Mouse (Mus musculus): ENCODE measurements around the gene Chaf1b. TPM values are rescaled to one million over a fixed set of nuclear protein-coding genes. Genes with fewer than 3 reads are reported as not detected.

The Chaf1b gene
- total RNA-seq (2021) = under 1 TPM; 0.90 to 0.97 TPM
- long read RNA-seq, experiment 1, partial matches to known transcripts = 0 of 2 reads
- long read RNA-seq, experiment 1, other reads (novel, unspliced or antisense) = 0 of 2 reads
- long read RNA-seq, experiment 2, partial matches to known transcripts = 1 of 2 reads
- long read RNA-seq, experiment 2, other reads (novel, unspliced or antisense) = 0 of 2 reads

- DNase-seq (ENCODE audit: low spot score in 2 of 2) = peak; percentile 94 to 98
- intact Hi-C loops (cut with DNase I) = no loop called here
Observed at GRCm38 (mm10) chr16:93883423-93884085, at the start of gene Chaf1b. Gene Chaf1b, plus strand, starts transcription at chr16:93883901.

- intact Hi-C loops (cut with DNase I) = no loop called here
- no peak for DNase-seq (ENCODE audit: low spot score in 2 of 2)
Observed at GRCm38 (mm10) chr16:93834076-93834475, 49.6 kb upstream of the Chaf1b start.

- intact Hi-C loops (cut with DNase I) = no loop called here
- no peak for DNase-seq (ENCODE audit: low spot score in 2 of 2)
Observed at GRCm38 (mm10) chr16:93839049-93839448, 44.7 kb upstream of the Chaf1b start.

GRCm38 (mm10) chr16:93850527-93850926 is 33.2 kb upstream of the Chaf1b start:
- intact Hi-C loops (cut with DNase I) = no loop called here
- DNase-seq (ENCODE audit: low spot score in 2 of 2) = no peak

GRCm38 (mm10) chr16:93859967-93860366 is 23.7 kb upstream of the Chaf1b start:
- intact Hi-C loops (cut with DNase I) = no loop called here

GRCm38 (mm10) chr16:93860686-93861085 is 23.0 kb upstream of the Chaf1b start:
- intact Hi-C loops (cut with DNase I) = no loop called here
- no peak for DNase-seq (ENCODE audit: low spot score in 2 of 2)

More at GRCm38 (mm10) chr16:93859967-93860366, 23.7 kb upstream of the Chaf1b start:
- no peak for DNase-seq (ENCODE audit: low spot score in 2 of 2)

GRCm38 (mm10) chr16:93874841-93875240 is 8.9 kb upstream of the Chaf1b start:
- intact Hi-C loops (cut with DNase I) = no loop called here
- no peak for DNase-seq (ENCODE audit: low spot score in 2 of 2)

GRCm38 (mm10) chr16:93877612-93878380 is 5.9 kb upstream of the Chaf1b start:
- DNase-seq (ENCODE audit: low spot score in 2 of 2) = no peak
- intact Hi-C loops (cut with DNase I) = no loop called here

- DNase-seq (ENCODE audit: low spot score in 2 of 2) = no peak
- intact Hi-C loops (cut with DNase I) = no loop called here
Observed at GRCm38 (mm10) chr16:93884086-93884721, 503 bp downstream of the Chaf1b start.

GRCm38 (mm10) chr16:93884722-93885113 is 1.0 kb downstream of the Chaf1b start:
- DNase-seq (ENCODE audit: low spot score in 2 of 2) = no peak
- intact Hi-C loops (cut with DNase I) = no loop called here

GRCm38 (mm10) chr16:93888481-93888880 is 4.8 kb downstream of the Chaf1b start:
- intact Hi-C loops (cut with DNase I) = no loop called here
- DNase-seq (ENCODE audit: low spot score in 2 of 2) = no peak

GRCm38 (mm10) chr16:93890948-93891604 is 7.4 kb downstream of the Chaf1b start:
- no peak for DNase-seq (ENCODE audit: low spot score in 2 of 2)
- intact Hi-C loops (cut with DNase I) = no loop called here

- intact Hi-C loops (cut with DNase I) = no loop called here
- DNase-seq (ENCODE audit: low spot score in 2 of 2) = peak in 1 of 2 experiments; percentile 70
Observed at GRCm38 (mm10) chr16:93893285-93893684, 9.6 kb downstream of the Chaf1b start.

- intact Hi-C loops (cut with DNase I) = no loop called here
- no peak for DNase-seq (ENCODE audit: low spot score in 2 of 2)
Observed at GRCm38 (mm10) chr16:93903027-93903426, 19.3 kb downstream of the Chaf1b start.

GRCm38 (mm10) chr16:93906156-93907014 is 22.7 kb downstream of the Chaf1b start:
- intact Hi-C loops (cut with DNase I) = no loop called here
- DNase-seq (ENCODE audit: low spot score in 2 of 2) = peak; percentile 69 to 75

- no peak for DNase-seq (ENCODE audit: low spot score in 2 of 2)
- intact Hi-C loops (cut with DNase I) = no loop called here
Observed at GRCm38 (mm10) chr16:93907761-93908160, 24.1 kb downstream of the Chaf1b start.

- intact Hi-C loops (cut with DNase I) = no loop called here
Observed at GRCm38 (mm10) chr16:93908196-93908595, 24.5 kb downstream of the Chaf1b start.

GRCm38 (mm10) chr16:93909936-93910335 is 26.2 kb downstream of the Chaf1b start:
- intact Hi-C loops (cut with DNase I) = no loop called here
- DNase-seq (ENCODE audit: low spot score in 2 of 2) = no peak

More at GRCm38 (mm10) chr16:93908196-93908595, 24.5 kb downstream of the Chaf1b start:
- no peak for DNase-seq (ENCODE audit: low spot score in 2 of 2)
